Mouse (Mus musculus): ENCODE results near the gene Ptov1. TPM values are rescaled to one million over a fixed set of nuclear protein-coding genes. Genes with fewer than 3 reads are reported as not detected.

Gene Ptov1
- total and polyA plus RNA-seq, 2 experiments from 2014 or later: 430 to 500 TPM

DNA sequence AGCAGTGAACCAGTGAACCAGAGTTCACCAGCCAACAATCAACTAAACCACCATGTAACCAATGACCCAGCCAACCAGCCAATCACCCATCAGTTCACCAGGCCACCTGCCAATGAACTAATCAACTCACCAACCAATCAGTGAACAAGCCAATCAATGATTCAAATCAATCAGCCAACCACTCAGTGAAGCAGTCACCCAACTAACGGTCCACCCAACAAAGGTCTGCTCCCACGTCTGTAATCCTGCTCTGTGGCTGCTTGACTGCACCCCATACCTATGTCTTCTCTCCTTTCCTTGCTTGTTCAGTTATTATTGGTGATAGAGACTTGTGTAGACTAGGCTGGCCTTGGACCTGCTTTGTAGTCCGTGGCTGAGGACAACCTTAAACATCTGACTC is 55.6 kb downstream of the Ptov1 start:
- DNase-seq (ENCODE audit: low spot score): no peak
- Histone ChIP-seq H3K27me3 (ENCODE audit: insufficient read depth, low read length) (no peaks in the 10 kb centered on the region), H3K4me3 (ENCODE audit: low read depth, low read length) (no peak overlapping the region), H3K27ac (ENCODE audit: low read depth, low read length) (no peak overlapping the region), H3K4me2 (ENCODE audit: low read depth, low read length, poor library complexity, severe bottlenecking) (no peak overlapping the region), H3K9ac (replicated peaks; ENCODE audit: low read length, poor library complexity, severe bottlenecking) (no peak overlapping the region), H3K36me3 (ENCODE audit: insufficient read depth, low read length) (no peaks in the 10 kb centered on the region), H3K9me3 (ENCODE audit: low read length) (no peaks in the 10 kb centered on the region), H3K4me1 (ENCODE audit: insufficient read depth, low read length) (peaks cover 18% of the 10 kb centered on the region)
- no peak for TF ChIP-seq CTCF (IDR thresholded peaks at IDR 0.05)
- no peak for ATAC-seq (ENCODE audit: low FRiP score)
- WGBS: 92% methylated on average over 3 of the region's 3 CpGs

MicroRNA genes within 50 kb of the gene (microRNA counts, 519-probe panel; counts per million panel counts)
- microRNA mmu-miR-707: 528 counts per million, percentile 58 among the panel's probes with 10 or more counts

Small RNA genes within 50 kb of the gene (microRNA-seq; reads per million reads assigned to microRNA genes)
- not detected for gene Mir707 (ENCODE audit: borderline number of aligned reads)

Other genes with a start within 250 kb of the Ptov1 start
- 8.8 and 11.0 TPM in 2 replicates for gene Myh14, start 198.9 kb downstream of the Ptov1 start, total RNA-seq (2014; rRNA removed)
- gene Myh14, start 198.9 kb downstream of the Ptov1 start, polyA plus RNA-seq (2015; fragmentation: Nextera tagmentation; extraction: Ambion mirVana): 6.9 and 7.9 TPM in 2 replicates
- gene Izumo2, start 161.0 kb downstream of the Ptov1 start, total RNA-seq (2014; rRNA removed): not detected in 2 replicates
- not detected in 2 replicates for gene Izumo2, start 161.0 kb downstream of the Ptov1 start, polyA plus RNA-seq (2015; fragmentation: Nextera tagmentation; extraction: Ambion mirVana)
- gene Vrk3, start 121.4 kb downstream of the Ptov1 start, total RNA-seq (2014; rRNA removed): 22.8 and 23.3 TPM in 2 replicates
- gene Vrk3, start 121.4 kb downstream of the Ptov1 start, polyA plus RNA-seq (2015; fragmentation: Nextera tagmentation; extraction: Ambion mirVana): 23.5 and 26.4 TPM in 2 replicates
- 1.1 TPM in 2 replicates for gene Zfp473, start 118.7 kb downstream of the Ptov1 start, total RNA-seq (2014; rRNA removed)
- gene Zfp473, start 118.7 kb downstream of the Ptov1 start, polyA plus RNA-seq (2015; fragmentation: Nextera tagmentation; extraction: Ambion mirVana): 0.48 and 0.51 TPM in 2 replicates
- 51.4 and 65.9 TPM in 2 replicates for gene Nup62, start 53.7 kb downstream of the Ptov1 start, total RNA-seq (2014; rRNA removed)
- gene Nup62, start 53.7 kb downstream of the Ptov1 start, polyA plus RNA-seq (2015; fragmentation: Nextera tagmentation; extraction: Ambion mirVana): 45.8 and 46.9 TPM in 2 replicates
- gene Il4i1, start 53.4 kb downstream of the Ptov1 start, total RNA-seq (2014; rRNA removed): not detected in 2 replicates
- 0.62 and 1.1 TPM in 2 replicates for gene Il4i1, start 53.4 kb downstream of the Ptov1 start, polyA plus RNA-seq (2015; fragmentation: Nextera tagmentation; extraction: Ambion mirVana)
- 4.8 and 6.8 TPM in 2 replicates for gene Atf5, start 53.1 kb downstream of the Ptov1 start, total RNA-seq (2014; rRNA removed)
- 3.4 and 3.7 TPM in 2 replicates for gene Atf5, start 53.1 kb downstream of the Ptov1 start, polyA plus RNA-seq (2015; fragmentation: Nextera tagmentation; extraction: Ambion mirVana)
- 104 and 120 TPM in 2 replicates for gene Akt1s1, start 20.8 kb downstream of the Ptov1 start, total RNA-seq (2014; rRNA removed)
- 89.1 and 91.0 TPM in 2 replicates for gene Akt1s1, start 20.8 kb downstream of the Ptov1 start, polyA plus RNA-seq (2015; fragmentation: Nextera tagmentation; extraction: Ambion mirVana)
- gene Tbc1d17, start 20.7 kb downstream of the Ptov1 start, total RNA-seq (2014; rRNA removed): 79.7 and 129 TPM in 2 replicates
- 115 and 126 TPM in 2 replicates for gene Tbc1d17, start 20.7 kb downstream of the Ptov1 start, polyA plus RNA-seq (2015; fragmentation: Nextera tagmentation; extraction: Ambion mirVana)
- 29.5 and 32.4 TPM in 2 replicates for gene Pnkp, start 12.6 kb downstream of the Ptov1 start, total RNA-seq (2014; rRNA removed)
- gene Pnkp, start 12.6 kb downstream of the Ptov1 start, polyA plus RNA-seq (2015; fragmentation: Nextera tagmentation; extraction: Ambion mirVana): 31.2 and 31.5 TPM in 2 replicates
- 153 and 182 TPM in 2 replicates for gene Med25, start 22.9 kb upstream of the Ptov1 start, total RNA-seq (2014; rRNA removed)
- 150 and 154 TPM in 2 replicates for gene Med25, start 22.9 kb upstream of the Ptov1 start, polyA plus RNA-seq (2015; fragmentation: Nextera tagmentation; extraction: Ambion mirVana)
- gene Fuz, start 26.3 kb upstream of the Ptov1 start, total RNA-seq (2014; rRNA removed): 18.5 and 22.4 TPM in 2 replicates
- gene Fuz, start 26.3 kb upstream of the Ptov1 start, polyA plus RNA-seq (2015; fragmentation: Nextera tagmentation; extraction: Ambion mirVana): 14.8 and 15.4 TPM in 2 replicates
- gene Ap2a1, start 59.7 kb upstream of the Ptov1 start, total RNA-seq (2014; rRNA removed): 208 and 238 TPM in 2 replicates
- gene Ap2a1, start 59.7 kb upstream of the Ptov1 start, polyA plus RNA-seq (2015; fragmentation: Nextera tagmentation; extraction: Ambion mirVana): 128 and 129 TPM in 2 replicates
- not detected in 2 replicates for gene Tsks, start 73.4 kb upstream of the Ptov1 start, total RNA-seq (2014; rRNA removed)
- 0.12 and 0.17 TPM in 2 replicates for gene Tsks, start 73.4 kb upstream of the Ptov1 start, polyA plus RNA-seq (2015; fragmentation: Nextera tagmentation; extraction: Ambion mirVana)
- 88.1 and 90.1 TPM in 2 replicates for gene Cpt1c, start 105.1 kb upstream of the Ptov1 start, total RNA-seq (2014; rRNA removed)
- 54.0 and 56.9 TPM in 2 replicates for gene Cpt1c, start 105.1 kb upstream of the Ptov1 start, polyA plus RNA-seq (2015; fragmentation: Nextera tagmentation; extraction: Ambion mirVana)
- 218 and 285 TPM in 2 replicates for gene Prmt1, start 116.8 kb upstream of the Ptov1 start, total RNA-seq (2014; rRNA removed)
- 580 and 583 TPM in 2 replicates for gene Prmt1, start 116.8 kb upstream of the Ptov1 start, polyA plus RNA-seq (2015; fragmentation: Nextera tagmentation; extraction: Ambion mirVana)
- 37.2 and 40.6 TPM in 2 replicates for gene Irf3, start 127.9 kb upstream of the Ptov1 start, total RNA-seq (2014; rRNA removed)
- gene Irf3, start 127.9 kb upstream of the Ptov1 start, polyA plus RNA-seq (2015; fragmentation: Nextera tagmentation; extraction: Ambion mirVana): 25.6 and 25.9 TPM in 2 replicates
- gene Bcl2l12, start 128.9 kb upstream of the Ptov1 start, total RNA-seq (2014; rRNA removed): 7.8 and 11.4 TPM in 2 replicates
- gene Bcl2l12, start 128.9 kb upstream of the Ptov1 start, polyA plus RNA-seq (2015; fragmentation: Nextera tagmentation; extraction: Ambion mirVana): 5.9 and 8.4 TPM in 2 replicates
- 86.5 and 90.9 TPM in 2 replicates for gene Scaf1, start 146.6 kb upstream of the Ptov1 start, total RNA-seq (2014; rRNA removed)
- gene Scaf1, start 146.6 kb upstream of the Ptov1 start, polyA plus RNA-seq (2015; fragmentation: Nextera tagmentation; extraction: Ambion mirVana): 49.0 and 53.3 TPM in 2 replicates
- gene Rras, start 148.2 kb upstream of the Ptov1 start, total RNA-seq (2014; rRNA removed): 7.3 and 7.9 TPM in 2 replicates
- gene Rras, start 148.2 kb upstream of the Ptov1 start, polyA plus RNA-seq (2015; fragmentation: Nextera tagmentation; extraction: Ambion mirVana): 11.9 and 14.0 TPM in 2 replicates
- gene Prr12, start 183.1 kb upstream of the Ptov1 start, total RNA-seq (2014; rRNA removed): 17.4 and 17.9 TPM in 2 replicates
- gene Prr12, start 183.1 kb upstream of the Ptov1 start, polyA plus RNA-seq (2015; fragmentation: Nextera tagmentation; extraction: Ambion mirVana): 8.8 and 9.2 TPM in 2 replicates
- 68.3 and 79.4 TPM in 2 replicates for gene Nosip, start 192.6 kb upstream of the Ptov1 start, total RNA-seq (2014; rRNA removed)
- 70.0 and 72.3 TPM in 2 replicates for gene Nosip, start 192.6 kb upstream of the Ptov1 start, polyA plus RNA-seq (2015; fragmentation: Nextera tagmentation; extraction: Ambion mirVana)
- gene Prrg2, start 192.9 kb upstream of the Ptov1 start, total RNA-seq (2014; rRNA removed): 7.7 and 10.3 TPM in 2 replicates
- 13.7 and 15.7 TPM in 2 replicates for gene Prrg2, start 192.9 kb upstream of the Ptov1 start, polyA plus RNA-seq (2015; fragmentation: Nextera tagmentation; extraction: Ambion mirVana)
- gene Rcn3, start 222.4 kb upstream of the Ptov1 start, total RNA-seq (2014; rRNA removed): 24.2 and 29.5 TPM in 2 replicates
- gene Rcn3, start 222.4 kb upstream of the Ptov1 start, polyA plus RNA-seq (2015; fragmentation: Nextera tagmentation; extraction: Ambion mirVana): 31.9 and 33.6 TPM in 2 replicates
- gene Fcgrt, start 234.1 kb upstream of the Ptov1 start, total RNA-seq (2014; rRNA removed): 27.2 and 30.5 TPM in 2 replicates
- gene Fcgrt, start 234.1 kb upstream of the Ptov1 start, polyA plus RNA-seq (2015; fragmentation: Nextera tagmentation; extraction: Ambion mirVana): 36.4 and 44.5 TPM in 2 replicates

All from midbrain, postnatal 0 days (tissue).